Mouse (Mus musculus) bone marrow, adult 2 months (tissue): ENCODE measurements around the gene Plin3. TPM values are rescaled to one million over a fixed set of nuclear protein-coding genes. Genes with fewer than 3 reads are reported as not detected.
A peak's percentile ranks its signal among the peaks of the same experiment; 100 is the strongest.

Experiments used
- H3K27ac ChIP-seq: fragments of 200-500 bp; 2 replicates; pipeline ENCODE4 v1.5.1; 2012; ENCODE audit warnings: low read depth, mild to moderate bottlenecking, control low read depth, inconsistent platforms, low read length; ENCODE audit not compliant: control insufficient read depth, poor library complexity, insufficient read depth
- H3K4me1 ChIP-seq: fragments of 200-500 bp; 2 replicates; pipeline ENCODE4 v1.6.1; 2011; ENCODE audit warnings: low read length; ENCODE audit not compliant: control insufficient read depth, insufficient read depth
- H3K4me3 ChIP-seq: fragments of 200-500 bp; replicated peaks from 2 replicates; pipeline ENCODE3; 2011; ENCODE audit warnings: mild to moderate bottlenecking, low read depth, low read length, control low read depth; ENCODE audit not compliant: control insufficient read depth
- CTCF ChIP-seq: fragments of 200-500 bp; IDR thresholded peaks from 2 replicates; pipeline ENCODE4 v1.5.1; 2011; ENCODE audit warnings: low read length, control low read depth; ENCODE audit not compliant: control insufficient read depth, insufficient read depth
- POLR2A ChIP-seq: fragments of 200-500 bp; IDR thresholded peaks from 2 replicates; pipeline ENCODE4 v1.6.1; 2011; ENCODE audit warnings: low read depth, mild to moderate bottlenecking, control low read depth, low read length, borderline replicate concordance; ENCODE audit not compliant: control insufficient read depth
- WGBS: fragments of 180-500 bp; shearing (Covaris S2); methylation state at CpG from one replicate; pipeline ENCODE4 v1.1.7; 2018; 5-methylcytosine and 5-hydroxymethylcytosine counted together
- polyA plus RNA-seq: library from polyadenylated mRNA; stranded (reverse); fragments of >200 nt; gene quantifications from 2 replicates; pipeline ENCODE4 v1.2.4, GENCODE M21; 2011; ENCODE audit warnings: low replicate concordance; ENCODE audit not compliant: missing spikeins, insufficient read depth, insufficient read length

Gene Plin3
- polyA plus RNA-seq, 1 experiment, result 29.6 TPM

DNA sequence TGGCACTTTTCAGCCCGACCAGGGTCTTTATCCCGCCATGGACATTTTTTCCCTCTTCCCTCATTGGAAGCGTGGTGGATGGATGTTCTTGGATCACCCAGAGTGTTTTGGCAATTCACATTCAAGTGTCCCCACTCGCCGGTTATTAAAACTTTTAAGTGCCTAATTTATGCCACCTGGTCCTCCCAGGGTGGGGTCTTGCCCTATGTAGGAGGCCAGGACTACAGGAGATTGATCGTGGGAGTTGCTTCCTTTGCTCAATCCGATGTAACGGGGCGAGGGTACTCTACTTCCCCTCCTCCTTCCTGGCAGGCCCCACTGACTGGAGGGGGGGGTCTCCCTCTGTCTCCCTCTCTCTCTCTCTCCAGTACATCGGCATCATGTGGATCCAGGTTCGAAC, 12.0 kb upstream of the Plin3 start:
- Histone ChIP-seq H3K4me3 (peak overlapping the region; percentile 97), H3K4me1 (no peaks in the 10 kb centered on the region; the same call in 1 of the 2 replicates), H3K27ac (no peak overlapping the region)
- 12% methylated on average over 11 of the region's 11 CpGs for WGBS
- TF ChIP-seq POLR2A (no peak), CTCF (no peak)

DNA sequence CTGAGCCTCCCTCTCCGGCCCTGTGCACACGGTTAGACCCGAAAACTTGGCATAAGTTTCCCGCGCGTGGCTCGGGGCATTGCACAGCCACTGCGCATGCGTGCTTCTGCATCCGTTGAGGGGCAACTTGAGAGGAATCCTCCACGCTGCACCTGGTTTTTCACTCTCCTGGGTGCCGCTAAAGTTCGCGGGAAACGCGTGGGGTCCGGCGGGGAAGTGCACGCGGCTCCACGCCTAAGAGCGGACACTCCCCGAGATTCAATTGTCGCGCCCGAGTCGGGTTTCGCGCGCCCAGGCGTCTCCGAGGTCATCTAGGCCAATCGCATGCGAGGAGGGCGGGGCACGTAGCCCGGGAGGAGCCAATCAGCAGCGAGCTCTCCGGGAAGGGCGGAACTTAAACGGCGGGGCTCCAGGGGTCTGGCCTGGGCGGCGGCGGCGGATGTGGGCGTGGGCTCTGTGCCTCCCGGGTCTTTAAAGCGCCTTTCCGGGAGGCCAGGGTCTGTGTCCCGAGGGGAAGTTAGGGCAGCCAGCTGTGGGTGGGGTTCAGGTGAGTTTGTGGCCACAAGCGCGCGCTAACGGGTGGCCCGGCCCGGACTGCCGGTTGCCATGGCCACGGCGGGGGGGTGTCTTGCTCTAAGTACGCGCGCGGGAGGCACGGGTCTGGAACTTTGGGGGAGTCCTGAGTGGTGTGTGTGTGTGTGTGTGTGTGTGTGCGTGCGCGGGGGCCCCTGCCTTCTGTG, 11.3 kb upstream of the Plin3 start:
- Histone ChIP-seq H3K4me1 (no peaks in the 10 kb centered on the region; the same call in 1 of the 2 replicates), H3K27ac (peak overlapping the region; percentile 79), H3K4me3 (peak overlapping the region; percentile 97)
- TF ChIP-seq POLR2A (no peak; the same call in 1 of the 2 replicates), CTCF (no peak)
- under 1% methylated on average over 68 of the region's 68 CpGs for WGBS

DNA sequence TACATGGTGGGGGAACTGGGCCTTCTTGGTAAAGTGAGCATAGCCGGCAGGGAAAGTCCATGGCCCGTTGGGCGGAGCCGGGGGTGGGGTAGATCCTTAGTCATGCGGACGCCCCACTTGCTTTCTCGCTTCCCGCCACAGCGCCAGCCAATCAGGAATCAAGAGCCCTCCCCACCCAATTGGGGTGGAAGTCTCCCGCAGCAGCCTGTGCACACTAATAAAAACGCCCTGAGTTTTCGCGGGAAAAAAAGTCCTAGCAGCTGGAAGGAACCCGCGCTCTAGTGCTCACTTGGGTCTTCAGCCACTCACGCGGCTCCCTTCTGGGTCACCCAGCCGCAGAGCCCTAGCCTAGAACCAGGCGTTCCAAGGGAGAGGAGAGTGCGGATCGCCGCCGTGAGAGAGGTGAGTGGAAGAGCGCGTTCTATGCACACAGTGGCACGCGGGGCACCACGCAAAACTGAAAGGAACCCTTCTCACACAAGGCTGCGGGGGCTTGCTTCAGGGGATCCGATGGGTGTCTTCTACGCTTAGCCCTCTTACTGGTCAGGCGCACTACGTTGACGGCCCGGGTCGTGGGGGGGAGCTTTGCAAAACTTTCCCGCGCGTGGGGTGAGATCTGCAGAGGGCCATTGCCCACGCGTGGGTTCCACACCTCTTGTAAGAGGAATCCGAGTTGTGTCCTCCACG, 10.6 kb upstream of the Plin3 start, which contains the start of gene Uhrf1:
Uhrf1 (plus strand) TSS at position 162 of the 687 bp plus-strand sequence.
- Histone ChIP-seq H3K27ac (peak within 1 kb of the TSS; percentile 79), H3K4me1 (no peaks in the 10 kb centered on the region; the same call in 1 of the 2 replicates), H3K4me3 (peak within 1 kb of the TSS; percentile 97)
- under 1% methylated on average over 43 of the region's 43 CpGs for WGBS
- TF ChIP-seq CTCF (no peak), POLR2A (peak; percentile 54; the same call in 1 of the 2 replicates)

DNA sequence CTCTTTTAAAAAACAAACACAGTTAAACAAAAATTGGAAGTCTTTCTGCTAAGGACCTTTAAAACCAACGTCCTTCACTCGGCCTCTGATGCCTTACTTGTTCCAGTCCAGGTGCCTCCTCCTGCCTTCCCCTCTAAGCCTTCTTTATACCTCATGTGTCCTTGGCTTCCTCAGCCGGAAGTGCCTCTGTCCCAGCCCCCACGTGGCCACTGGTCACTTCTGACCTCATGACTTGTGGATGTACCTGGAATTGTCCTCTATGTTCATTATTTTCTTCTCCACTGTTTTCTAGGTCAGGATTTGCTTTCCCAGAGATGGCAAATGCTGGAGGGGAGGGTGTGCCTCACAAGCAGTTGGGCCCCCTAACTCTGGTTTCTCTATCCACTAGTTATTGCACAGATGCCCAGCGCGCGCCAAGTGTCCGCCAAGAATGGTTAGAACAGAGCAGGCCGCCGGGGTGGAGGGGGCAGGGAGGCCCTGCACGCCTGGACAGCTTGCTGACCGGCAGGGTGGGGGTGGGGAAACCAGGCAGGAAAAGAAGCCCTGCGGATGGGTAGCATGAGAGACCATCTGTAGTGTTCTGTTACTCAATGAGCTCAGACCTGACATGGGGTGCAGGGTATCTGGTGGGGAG, 9.8 kb upstream of the Plin3 start:
- Histone ChIP-seq H3K4me1 (no peaks in the 10 kb centered on the region; the same call in 1 of the 2 replicates), H3K4me3 (no peak overlapping the region), H3K27ac (no peak overlapping the region)
- 58% methylated on average over 13 of the region's 13 CpGs for WGBS
- no peak for TF ChIP-seq CTCF
- TF ChIP-seq POLR2A, result no peak

GRCm38 (mm10) chr17:56300186-56300585, 7.5 kb upstream of the Plin3 start, which contains the start of gene Arrdc5:
Arrdc5 (minus strand) TSS chr17:56300286.
- no peak within 1 kb of the TSS for H3K27ac ChIP-seq
- H3K4me1 ChIP-seq, result no peaks in the 10 kb centered on the region; the same call in 1 of the 2 replicates
- 85% methylated on average over 9 of the region's 9 CpGs for WGBS
- H3K4me3 ChIP-seq, result no peak within 1 kb of the TSS
- no peak for TF ChIP-seq POLR2A

- WGBS, result 81% methylated on average over 1 of the region's 1 CpGs
- no peak overlapping the region for H3K4me3 ChIP-seq
- no peaks in the 10 kb centered on the region; the same call in 1 of the 2 replicates for H3K4me1 ChIP-seq
- no peak overlapping the region for H3K27ac ChIP-seq
- TF ChIP-seq CTCF, result no peak
- TF ChIP-seq POLR2A, result no peak
Measured at GRCm38 (mm10) chr17:56298238-56298637, 5.6 kb upstream of the Plin3 start.

DNA sequence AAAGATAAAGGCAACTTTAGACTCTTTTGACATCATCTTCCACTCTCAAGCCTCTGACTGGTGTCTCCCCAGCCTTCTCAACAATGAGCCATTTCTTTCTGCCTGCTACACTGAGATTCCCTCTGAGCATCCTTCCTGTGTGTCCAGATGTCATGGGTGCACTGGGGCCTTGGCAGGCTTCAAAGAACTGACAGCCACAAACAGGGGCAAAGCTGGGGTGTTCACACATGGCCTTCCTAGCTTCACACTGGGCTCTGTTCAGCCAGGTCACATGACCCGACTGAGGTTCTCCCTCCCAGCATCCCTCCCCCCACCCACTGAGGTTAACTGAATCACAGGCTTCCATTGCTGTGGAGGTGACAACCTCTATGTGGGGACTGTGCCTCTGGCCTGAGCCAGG, 3.5 kb upstream of the Plin3 start:
- no peak overlapping the region for H3K27ac ChIP-seq
- no peak for TF ChIP-seq POLR2A
- TF ChIP-seq CTCF, result no peak
- H3K4me1 ChIP-seq, result peaks cover 6% of the 10 kb centered on the region
- H3K4me3 ChIP-seq, result no peak overlapping the region
- WGBS, result 52% methylated on average over 1 of the region's 1 CpGs

DNA sequence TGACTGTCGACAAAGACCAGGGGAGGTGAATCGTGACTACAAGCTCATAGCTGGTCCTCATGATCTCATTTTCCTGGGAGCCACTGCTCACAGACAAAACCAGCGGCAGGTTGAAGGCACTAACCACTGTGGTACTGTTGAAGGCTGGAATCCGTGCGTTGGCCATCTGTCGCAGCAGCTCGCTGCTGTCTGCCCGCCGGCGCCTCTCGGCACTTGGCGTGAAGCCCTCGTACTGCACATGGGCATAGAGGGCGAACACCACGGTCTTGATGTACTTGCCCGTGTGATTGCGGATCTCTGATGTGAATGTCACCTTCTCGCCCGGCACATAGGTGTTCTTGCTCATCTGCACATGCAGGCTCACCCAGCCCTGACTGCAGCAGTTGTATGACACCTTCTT, 1.6 kb upstream of the Plin3 start:
- 91% methylated on average over 19 of the region's 19 CpGs for WGBS

More for the DNA sequence above, 1.6 kb upstream of the Plin3 start:
- H3K27ac ChIP-seq, result no peak overlapping the region
- H3K4me1 ChIP-seq, result peaks cover 6% of the 10 kb centered on the region
- no peak overlapping the region for H3K4me3 ChIP-seq
- no peak for TF ChIP-seq CTCF
- no peak for TF ChIP-seq POLR2A
